Mouse (Mus musculus): ENCODE data around the gene 2310039H08Rik.
A peak's percentile ranks its signal among the peaks of the same experiment; 100 is the strongest.
"Not testable (repeated sequence)": the region's sequence is repeated elsewhere in the genome, so short reads cannot be mapped to it uniquely, and the experiment has no call there.

2310039H08Rik gene

GRCm38 (mm10) chr17:46764916-46765315 is 7.5 kb upstream of the 2310039H08Rik start:
- DNase-seq = not testable (repeated sequence)

GRCm38 (mm10) chr17:46767868-46768267 is 4.6 kb upstream of the 2310039H08Rik start:
- peak; percentile 62 for DNase-seq

GRCm38 (mm10) chr17:46770546-46770945 is 1.9 kb upstream of the 2310039H08Rik start:
- DNase-seq = no peak

- DNase-seq = no peak
Observed at GRCm38 (mm10) chr17:46771025-46771424, 1.4 kb upstream of the 2310039H08Rik start.

- no peak for DNase-seq
Observed at GRCm38 (mm10) chr17:46771616-46772015, 819 bp upstream of the 2310039H08Rik start.

GRCm38 (mm10) chr17:46772038-46772403 is 414 bp upstream of the 2310039H08Rik start:
- no peak for DNase-seq

GRCm38 (mm10) chr17:46773278-46774130 is 1.1 kb downstream of the 2310039H08Rik start:
- no peak for DNase-seq

- DNase-seq = no peak
Observed at GRCm38 (mm10) chr17:46774131-46774472, 1.7 kb downstream of the 2310039H08Rik start.

GRCm38 (mm10) chr17:46775070-46775469 is 2.6 kb downstream of the 2310039H08Rik start:
- DNase-seq = no peak

- DNase-seq = no peak
Observed at GRCm38 (mm10) chr17:46776087-46776486, 3.7 kb downstream of the 2310039H08Rik start.

GRCm38 (mm10) chr17:46781876-46782275 is 9.4 kb downstream of the 2310039H08Rik start:
- no peak for DNase-seq

- peak; percentile 96 for DNase-seq
Observed at GRCm38 (mm10) chr17:46782341-46783221, 10.1 kb downstream of the 2310039H08Rik start, which contains the start of gene Rpl7l1. Gene Rpl7l1 (minus strand): TSS chr17:46782672.

- DNase-seq = no peak
Observed at GRCm38 (mm10) chr17:46783222-46783565, 10.8 kb downstream of the 2310039H08Rik start.

GRCm38 (mm10) chr17:46786952-46787351 is 14.5 kb downstream of the 2310039H08Rik start:
- DNase-seq = no peak

- DNase-seq = not testable (repeated sequence)
Observed at GRCm38 (mm10) chr17:46787974-46788373, 15.5 kb downstream of the 2310039H08Rik start.

- DNase-seq = no peak
Observed at GRCm38 (mm10) chr17:46792963-46793362, 20.5 kb downstream of the 2310039H08Rik start.

- DNase-seq = no peak
Observed at GRCm38 (mm10) chr17:46796743-46797142, 24.3 kb downstream of the 2310039H08Rik start.

GRCm38 (mm10) chr17:46797386-46797785 is 25.0 kb downstream of the 2310039H08Rik start:
- DNase-seq = no peak

GRCm38 (mm10) chr17:46799680-46800079 is 27.2 kb downstream of the 2310039H08Rik start:
- DNase-seq = no peak

GRCm38 (mm10) chr17:46801761-46802160 is 29.3 kb downstream of the 2310039H08Rik start:
- DNase-seq = no peak

- no peak for DNase-seq
Observed at GRCm38 (mm10) chr17:46808376-46808775, 35.9 kb downstream of the 2310039H08Rik start.

- no peak for DNase-seq
Observed at GRCm38 (mm10) chr17:46809131-46809830, 36.8 kb downstream of the 2310039H08Rik start.

- DNase-seq = no peak
Observed at GRCm38 (mm10) chr17:46810672-46811071, 38.2 kb downstream of the 2310039H08Rik start.

Measured in lung, postnatal 10 days (tissue).